Comparison of ENCODE assay signal across 8 mouse cellular contexts in genomic region chr7:139441761-139442211, GRCm38 (mm10). TPM values are rescaled to one million over a fixed set of nuclear protein-coding genes. Genes with fewer than 3 reads are reported as not detected.
DNase-seq lines count a peak whose midpoint lies in the region; ATAC-seq and TF ChIP-seq lines count a peak whose summit lies in the region.

No protein-coding gene starts in this region.

- no peak overlapping the region for H3K4me2 ChIP-seq in embryonic facial prominence, embryonic 14.5 days (ENCODE audit: low read depth, low read length)
- H3K4me2 ChIP-seq in hindbrain, postnatal 0 days (ENCODE audit: low read depth, low read length): no peak overlapping the region
- H3K4me2 ChIP-seq in forebrain, embryonic 16.5 days (ENCODE audit: low read length): no peak overlapping the region

- no peak overlapping the region for H3K27ac ChIP-seq in embryonic facial prominence, embryonic 14.5 days (replicated peaks; ENCODE audit: low read depth, low read length)
- peak overlapping the region; percentile 32; the same call in 1 of the 2 replicates for H3K27ac ChIP-seq in hindbrain, postnatal 0 days
- H3K27ac ChIP-seq in forebrain, embryonic 16.5 days (ENCODE audit: low read length): no peak overlapping the region
- H3K27ac ChIP-seq in thymus, adult 2 months (ENCODE audit: control insufficient read depth, insufficient read depth, low read length): no peak overlapping the region

- ATAC-seq in embryonic facial prominence, embryonic 14.5 days (ENCODE audit: low read depth): no peak
- peak; percentile 32; the same call in 1 of the 2 replicates for ATAC-seq in hindbrain, postnatal 0 days
- no peak for ATAC-seq in forebrain, embryonic 16.5 days

- H3K36me3 ChIP-seq in embryonic facial prominence, embryonic 14.5 days (ENCODE audit: control insufficient read depth, insufficient read depth, low read length): no peaks in the 10 kb centered on the region
- H3K36me3 ChIP-seq in hindbrain, postnatal 0 days (ENCODE audit: insufficient read depth, low read length): no peaks in the 10 kb centered on the region
- peaks cover 52% of the 10 kb centered on the region for H3K36me3 ChIP-seq in megakaryocyte, embryonic 14.5 days (replicated peaks; ENCODE audit: low read length)
- H3K36me3 ChIP-seq in forebrain, embryonic 16.5 days (ENCODE audit: control insufficient read depth, insufficient read depth): no peaks in the 10 kb centered on the region
- no peaks in the 10 kb centered on the region for H3K36me3 ChIP-seq in thymus, adult 2 months (ENCODE audit: control insufficient read depth, insufficient read depth, low read length)

- H3K4me3 ChIP-seq in embryonic facial prominence, embryonic 14.5 days (ENCODE audit: low read depth, low read length): no peak overlapping the region
- H3K4me3 ChIP-seq in hindbrain, postnatal 0 days (ENCODE audit: low read length): no peak overlapping the region
- peak overlapping the region; percentile 76 for H3K4me3 ChIP-seq in megakaryocyte, embryonic 14.5 days (replicated peaks)
- no peak overlapping the region for H3K4me3 ChIP-seq in forebrain, embryonic 16.5 days (replicated peaks; ENCODE audit: low read length)
- H3K4me3 ChIP-seq in thymus, adult 2 months (ENCODE audit: control insufficient read depth, insufficient read depth, low read length): no peak overlapping the region

- TF ChIP-seq CTCF in hindbrain, postnatal 0 days (IDR thresholded peaks at IDR 0.05; ENCODE audit: low read depth): no peak; the same call in 1 of the 2 replicates
- no peak for TF ChIP-seq CTCF in thymus, adult 2 months (IDR thresholded peaks at IDR 0.05; ENCODE audit: borderline replicate concordance, control insufficient read depth, extremely low read depth, insufficient read depth, low read length, poor library complexity)

- no peaks in the 10 kb centered on the region for H3K9me3 ChIP-seq in embryonic facial prominence, embryonic 14.5 days (ENCODE audit: control insufficient read depth, low read length)
- H3K9me3 ChIP-seq in hindbrain, postnatal 0 days (ENCODE audit: low read length): no peaks in the 10 kb centered on the region
- H3K9me3 ChIP-seq in megakaryocyte, embryonic 14.5 days: no peaks in the 10 kb centered on the region
- no peaks in the 10 kb centered on the region for H3K9me3 ChIP-seq in forebrain, embryonic 16.5 days (ENCODE audit: control insufficient read depth, low read length)

- peaks cover 34% of the 10 kb centered on the region for H3K4me1 ChIP-seq in embryonic facial prominence, embryonic 14.5 days (ENCODE audit: control insufficient read depth, insufficient read depth, low read length)
- peaks cover 17% of the 10 kb centered on the region; the same call in 1 of the 2 replicates for H3K4me1 ChIP-seq in hindbrain, postnatal 0 days (ENCODE audit: insufficient read depth, low read length)
- H3K4me1 ChIP-seq in megakaryocyte, embryonic 14.5 days: peaks cover 98% of the 10 kb centered on the region
- peaks cover 10% of the 10 kb centered on the region; the same call in 1 of the 2 replicates for H3K4me1 ChIP-seq in forebrain, embryonic 16.5 days (replicated peaks; ENCODE audit: control insufficient read depth, insufficient read depth, low read length)
- peaks cover 13% of the 10 kb centered on the region for H3K4me1 ChIP-seq in thymus, adult 2 months (replicated peaks; ENCODE audit: control insufficient read depth, insufficient read depth, low read length)

- WGBS in embryonic facial prominence, embryonic 14.5 days: 68% methylated on average over 10 of the region's 10 CpGs
- WGBS in hindbrain, postnatal 0 days: 60% methylated on average over 10 of the region's 10 CpGs
- 84% methylated on average over 10 of the region's 10 CpGs for WGBS in forebrain, embryonic 16.5 days
- 64% methylated on average over 10 of the region's 10 CpGs for WGBS in thymus, adult 2 months

- peak; percentile 42 for DNase-seq in ovary, postnatal 36 days (ENCODE audit: low spot score)
- no peak for DNase-seq in ovary, postnatal 14 days (ENCODE audit: low spot score)
- peak; percentile 46 for DNase-seq in embryonic facial prominence, embryonic 14.5 days (ENCODE audit: low spot score)
- DNase-seq in hindbrain, postnatal 0 days (ENCODE audit: low spot score): no peak
- DNase-seq in thymus, adult 2 months: no peak
- no peak for DNase-seq in gastrocnemius, postnatal 4 days (ENCODE audit: low spot score in 2 of 2)

- no peak for TF ChIP-seq POLR2A in thymus, adult 2 months (IDR thresholded peaks at IDR 0.05; ENCODE audit: control insufficient read depth, extremely low read depth, insufficient read depth, low read length, poor library complexity)

- no peak overlapping the region for H3K9ac ChIP-seq in embryonic facial prominence, embryonic 14.5 days (ENCODE audit: low read depth, low read length)
- H3K9ac ChIP-seq in hindbrain, postnatal 0 days (replicated peaks; ENCODE audit: low read length): no peak overlapping the region
- no peak overlapping the region for H3K9ac ChIP-seq in forebrain, embryonic 16.5 days (replicated peaks; ENCODE audit: low read depth, low read length)

- no peaks in the 10 kb centered on the region for H3K27me3 ChIP-seq in embryonic facial prominence, embryonic 14.5 days (replicated peaks; ENCODE audit: control insufficient read depth, insufficient read depth, low read length)
- H3K27me3 ChIP-seq in hindbrain, postnatal 0 days (ENCODE audit: insufficient read depth, low read length): no peaks in the 10 kb centered on the region
- no peaks in the 10 kb centered on the region for H3K27me3 ChIP-seq in megakaryocyte, embryonic 14.5 days (replicated peaks)
- H3K27me3 ChIP-seq in forebrain, embryonic 16.5 days (replicated peaks; ENCODE audit: control insufficient read depth, insufficient read depth, low read length): no peaks in the 10 kb centered on the region
- H3K27me3 ChIP-seq in thymus, adult 2 months (ENCODE audit: control insufficient read depth, insufficient read depth, low read length): no peaks in the 10 kb centered on the region

RNA-seq across cellular contexts. Expression of gene Inpp5a, which starts 52.9 kb away (rescaled TPM):
- polyA plus RNA-seq in embryonic facial prominence, embryonic 14.5 days (2014; fragmentation: Nextera tagmentation; extraction: Ambion mirVana): 39.3 and 41.6 TPM in 2 replicates
- total RNA-seq in hindbrain, postnatal 0 days (2014; rRNA removed): 16.6 and 17.5 TPM in 2 replicates
- 23.6 and 25.3 TPM in 2 replicates for polyA plus RNA-seq in hindbrain, postnatal 0 days (2015; fragmentation: Nextera tagmentation; extraction: Ambion mirVana)
- polyA plus RNA-seq in megakaryocyte, embryonic 14.5 days (2012; ENCODE audit: insufficient read depth, low replicate concordance): 95.0 and 304 TPM in 2 replicates
- 9.3 and 11.2 TPM in 2 replicates for polyA plus RNA-seq in forebrain, embryonic 16.5 days (2015; fragmentation: Nextera tagmentation; extraction: Ambion mirVana)
- 15.8 and 17.9 TPM in 2 replicates for polyA plus RNA-seq in thymus, adult 2 months (2012; rRNA removed)
- total RNA-seq in gastrocnemius, postnatal 4 days (2021): 100 to 1,000 TPM; 104 TPM

Comparison
In these comparisons a context has a peak if more than half of its experiments do, and no peak if none do; other contexts are left out.
1. DNase-seq: peak in ovary, postnatal 36 days (single experiment) and embryonic facial prominence, embryonic 14.5 days (single experiment); none in ovary, postnatal 14 days (single experiment), hindbrain, postnatal 0 days (single experiment), thymus, adult 2 months (single experiment) and gastrocnemius, postnatal 4 days (0 of 2).